Mouse (Mus musculus): ENCODE data around the gene Gm11009.
"Not testable (repeated sequence)": the region's sequence is repeated elsewhere in the genome, so short reads cannot be mapped to it uniquely, and the experiment has no call there.

Gene Gm11009

GRCm38 (mm10) chr2:176319394-176319793, at the start of gene Gm11009:
TSS of gene Gm11009 (minus strand) at chr2:176319494.
- not testable (repeated sequence) for DNase-seq (ENCODE audit: low read depth)
